Mouse (Mus musculus) c-Kit-positive CD71-positive TER-119-negative erythroid progenitor cells, embryonic 14.5 days (primary cell): ENCODE measurements around the gene Celf2.

Experiments used
- DNase-seq: peaks from one replicate; pipeline ENCODE4 v3.0.0-alpha.2; 2013; ENCODE audit warnings: low read depth

The Celf2 gene

DNA sequence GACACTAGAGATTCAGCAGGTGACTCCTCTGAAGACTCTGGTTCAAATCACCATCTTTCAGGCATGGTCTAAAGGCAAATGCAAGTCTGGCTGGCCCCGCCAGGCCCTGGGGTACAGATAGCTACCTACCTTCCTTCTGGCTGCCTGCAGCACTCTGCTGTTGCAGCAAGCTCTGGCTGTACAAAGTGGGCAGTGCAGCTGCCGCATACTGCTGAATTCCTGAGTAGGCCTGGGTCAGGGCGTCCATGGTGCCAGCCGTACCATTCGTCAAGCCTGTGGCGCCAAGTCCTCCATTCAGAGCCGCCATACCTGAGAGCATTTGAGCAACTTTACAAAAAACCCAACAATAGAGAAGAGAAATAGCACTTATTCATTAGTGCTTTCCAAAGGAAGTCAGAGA, 955.7 kb downstream of the Celf2 start:
- DNase-seq: no peak

DNA sequence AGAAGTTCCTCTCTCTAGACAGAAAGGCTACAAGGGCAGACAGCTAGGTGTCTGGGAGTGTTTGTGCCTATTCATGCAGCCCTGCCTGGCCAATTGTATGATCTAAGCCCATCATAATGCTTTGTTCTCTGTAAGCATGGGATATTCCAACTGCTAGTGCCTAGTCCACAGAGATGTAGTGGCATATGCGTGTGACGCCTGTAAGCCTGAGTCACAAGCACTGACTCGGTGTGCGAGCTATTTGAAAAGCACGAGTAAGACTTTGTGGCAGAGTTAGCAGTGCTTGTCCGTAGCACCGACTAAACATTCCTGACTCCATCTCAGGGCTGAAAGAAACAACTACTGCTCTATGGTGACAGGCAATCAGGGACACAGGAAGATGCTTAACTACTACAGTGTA, 960.1 kb downstream of the Celf2 start:
- no peak for DNase-seq

- no peak for DNase-seq
Measured at GRCm38 (mm10) chr2:6547139-6547664, 962.2 kb downstream of the Celf2 start.

DNA sequence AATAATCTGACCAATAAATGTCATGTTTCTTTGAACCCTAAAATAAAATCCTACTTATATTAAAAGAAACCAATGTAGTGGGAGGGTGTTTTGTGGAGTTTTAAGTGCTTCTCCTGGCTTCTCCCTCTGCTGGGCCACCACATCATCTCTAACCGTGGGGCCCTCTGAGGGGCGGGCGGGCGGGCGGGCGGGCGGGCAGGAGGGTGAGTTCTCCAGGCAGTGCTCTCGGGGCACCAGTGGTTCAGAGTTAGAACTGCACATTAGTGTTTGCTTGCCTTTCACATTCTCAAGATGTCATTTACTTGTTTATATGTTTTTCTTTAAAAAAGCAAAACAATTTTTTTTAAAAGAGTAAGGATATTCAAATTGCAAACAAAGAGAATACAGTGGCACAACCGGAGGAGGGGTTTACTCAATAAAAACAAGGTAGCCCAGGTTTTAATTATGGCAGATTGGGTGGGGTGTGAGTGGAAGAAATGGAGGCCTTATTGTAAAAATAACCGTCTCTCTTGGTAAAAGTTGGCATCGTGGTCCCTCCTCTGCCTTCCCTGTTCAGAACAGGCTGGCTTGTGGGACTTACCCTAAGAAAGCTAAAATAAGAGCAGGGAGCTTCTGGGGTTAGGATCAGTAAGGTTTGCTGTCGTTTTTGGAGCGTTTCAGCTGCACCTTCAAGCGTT, 962.8 kb downstream of the Celf2 start:
- no peak for DNase-seq

- no peak for DNase-seq
Measured at GRCm38 (mm10) chr2:6545127-6545931, 964.0 kb downstream of the Celf2 start.

DNA sequence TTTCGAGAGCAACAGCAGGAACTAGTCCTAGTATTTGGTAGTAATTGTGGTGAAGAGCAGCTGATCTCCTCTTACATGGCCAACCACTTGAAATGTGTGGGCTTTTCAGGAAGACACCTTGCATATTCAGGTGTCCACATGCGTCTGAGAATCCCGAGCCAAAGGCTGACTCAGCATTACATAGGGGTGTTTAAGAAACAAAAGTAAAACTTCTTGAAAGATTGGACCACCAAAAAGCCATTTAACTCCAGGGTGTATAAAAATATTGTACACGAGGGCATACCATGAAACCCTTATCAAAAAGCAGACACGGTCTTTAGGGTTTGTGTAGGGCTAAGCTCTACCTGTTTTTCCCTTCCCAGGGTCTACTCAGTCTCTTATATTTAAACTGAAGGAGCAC, 965.7 kb downstream of the Celf2 start:
- DNase-seq: no peak

GRCm38 (mm10) chr2:6542556-6543180, 966.7 kb downstream of the Celf2 start:
- no peak for DNase-seq

DNA sequence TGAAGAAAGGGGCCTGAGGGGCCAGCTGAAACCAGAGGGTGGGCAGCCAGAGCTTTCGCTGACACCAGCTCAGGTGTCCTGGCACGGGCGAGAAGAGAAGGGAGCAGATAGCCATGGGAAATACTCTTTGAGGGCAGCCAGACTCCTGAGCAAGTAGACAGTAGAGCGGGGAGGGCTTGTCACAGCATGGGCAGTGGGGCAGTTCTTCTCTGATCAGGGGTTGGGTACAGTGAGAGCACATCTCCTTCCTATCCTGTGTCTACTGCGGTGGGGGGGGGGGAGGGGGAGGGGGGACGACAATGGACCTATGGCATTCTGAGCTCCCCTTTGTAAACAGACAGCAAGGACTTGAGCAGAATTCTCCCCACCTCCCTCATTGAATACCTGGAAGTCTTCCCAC, 968.5 kb downstream of the Celf2 start:
- DNase-seq: no peak

- DNase-seq: no peak
Measured at GRCm38 (mm10) chr2:6540092-6540491, 969.3 kb downstream of the Celf2 start.

- no peak for DNase-seq
Measured at GRCm38 (mm10) chr2:6538500-6538899, 970.9 kb downstream of the Celf2 start.

DNA sequence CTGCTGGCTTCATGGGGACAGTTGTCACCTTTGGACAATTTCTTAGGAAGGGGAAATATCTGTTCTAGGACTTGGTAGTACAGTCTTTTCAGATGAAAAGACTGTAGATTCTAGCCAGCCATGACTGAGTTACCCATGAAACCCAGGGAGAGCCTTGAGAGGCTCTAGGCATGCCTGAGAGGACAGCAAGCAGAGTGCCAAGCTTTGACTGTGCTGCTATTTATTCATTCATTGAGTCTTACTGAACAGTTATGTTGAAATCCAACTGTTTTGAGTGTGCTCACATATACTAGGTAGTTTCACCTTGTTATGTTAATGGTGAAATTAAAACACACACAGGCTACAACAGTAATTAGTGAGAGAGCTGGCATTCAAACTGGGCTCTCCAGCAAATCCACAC, 971.3 kb downstream of the Celf2 start:
- no peak for DNase-seq

DNA sequence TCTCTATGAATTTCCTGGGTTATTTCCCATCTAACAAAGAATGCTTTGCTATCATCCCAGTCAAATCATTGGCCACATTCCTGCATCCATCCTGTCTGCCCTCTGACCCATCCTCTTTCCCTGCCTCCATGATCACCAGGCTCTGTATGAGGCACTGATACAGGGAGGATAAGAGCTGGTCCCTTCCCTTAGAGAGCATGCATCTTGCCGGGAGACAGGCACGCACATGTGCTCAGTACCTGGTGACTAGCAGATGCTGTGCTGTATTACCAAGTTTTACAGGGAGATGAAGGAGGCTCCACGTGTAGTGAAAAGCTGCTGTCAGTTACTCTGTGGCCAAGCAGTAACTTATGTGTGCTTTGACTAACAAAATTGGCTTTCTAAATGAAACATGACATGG, 972.0 kb downstream of the Celf2 start:
- no peak for DNase-seq

DNA sequence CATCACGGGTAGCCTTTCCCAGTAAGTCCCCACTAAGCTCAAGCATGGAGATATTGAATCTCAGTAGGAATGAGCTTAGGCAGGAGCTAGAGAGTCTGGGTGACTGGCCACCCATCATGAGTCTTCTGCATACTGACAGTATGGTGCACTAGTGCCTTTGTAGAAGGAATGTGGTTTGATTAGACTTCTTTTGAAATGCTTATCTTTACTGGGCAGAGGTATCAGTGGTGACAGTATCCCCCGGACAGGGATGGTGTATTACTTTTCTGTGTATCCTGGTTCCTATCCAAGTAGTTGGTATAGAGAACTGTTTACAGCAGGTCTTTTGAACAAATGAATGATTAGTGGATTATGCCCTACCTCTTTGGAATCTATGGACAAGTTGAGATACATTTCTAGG, 973.0 kb downstream of the Celf2 start:
- no peak for DNase-seq

DNA sequence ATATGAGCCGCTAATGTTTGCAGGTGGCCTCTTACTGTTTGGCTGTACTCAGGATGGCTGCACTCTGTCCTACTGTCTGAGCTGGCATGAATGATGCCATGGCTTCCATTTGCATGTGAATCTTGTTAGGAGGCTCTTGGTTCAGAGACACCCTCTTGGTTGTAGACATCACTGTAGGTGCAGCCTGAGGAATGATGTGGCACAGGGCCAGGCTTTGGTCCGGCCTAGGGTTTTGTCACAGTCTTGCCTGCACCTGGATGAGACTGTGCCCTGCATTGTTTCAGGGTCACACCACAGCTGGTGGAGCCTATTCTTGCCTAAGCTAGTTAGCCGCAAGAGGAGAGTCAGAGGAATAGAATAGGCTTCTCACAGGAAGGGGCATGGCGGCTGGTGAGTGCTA, 977.0 kb downstream of the Celf2 start:
- no peak for DNase-seq

GRCm38 (mm10) chr2:6528076-6528475, 981.3 kb downstream of the Celf2 start:
- DNase-seq: no peak

DNA sequence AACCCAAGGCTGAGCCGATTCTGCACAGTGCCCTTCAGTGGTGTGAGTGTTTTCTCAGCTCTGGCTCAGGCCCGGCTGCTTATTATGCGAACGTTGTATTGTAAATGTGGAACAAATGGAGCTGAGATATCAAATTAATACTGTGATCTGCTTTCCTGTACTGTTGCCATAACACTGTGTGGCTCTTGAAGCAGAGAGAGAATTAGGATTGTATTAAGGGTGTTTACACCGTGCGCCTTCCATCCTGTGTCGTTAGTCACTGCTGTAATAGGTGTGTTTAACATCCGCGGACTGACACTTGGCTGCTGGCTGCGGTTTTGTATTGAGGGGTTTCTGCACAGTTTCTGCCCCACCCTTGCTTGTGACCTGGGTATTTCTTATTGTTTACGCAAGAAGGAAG, 982.5 kb downstream of the Celf2 start:
- DNase-seq: no peak

DNA sequence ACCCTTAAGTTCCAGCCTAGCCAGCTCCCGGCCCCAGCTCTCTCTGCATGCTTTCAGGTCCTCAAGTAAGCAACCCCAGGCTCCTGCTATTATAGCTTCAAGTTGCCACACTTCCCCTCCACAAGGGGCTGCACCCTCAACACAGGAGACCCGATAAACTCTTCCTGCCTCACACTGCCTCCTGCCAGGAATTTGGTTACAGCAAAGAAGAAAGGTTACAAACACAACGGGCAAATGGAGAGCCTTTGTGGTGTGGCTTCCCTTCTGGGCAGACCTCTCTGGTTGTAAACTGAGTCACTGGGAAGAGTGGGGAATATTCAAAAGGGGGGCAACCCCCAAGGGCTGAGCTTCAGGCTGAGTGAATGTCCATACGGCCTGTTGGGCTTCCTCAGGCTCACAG, 983.1 kb downstream of the Celf2 start:
- no peak for DNase-seq

- DNase-seq: no peak
Measured at GRCm38 (mm10) chr2:6523924-6524300, 985.5 kb downstream of the Celf2 start.

DNA sequence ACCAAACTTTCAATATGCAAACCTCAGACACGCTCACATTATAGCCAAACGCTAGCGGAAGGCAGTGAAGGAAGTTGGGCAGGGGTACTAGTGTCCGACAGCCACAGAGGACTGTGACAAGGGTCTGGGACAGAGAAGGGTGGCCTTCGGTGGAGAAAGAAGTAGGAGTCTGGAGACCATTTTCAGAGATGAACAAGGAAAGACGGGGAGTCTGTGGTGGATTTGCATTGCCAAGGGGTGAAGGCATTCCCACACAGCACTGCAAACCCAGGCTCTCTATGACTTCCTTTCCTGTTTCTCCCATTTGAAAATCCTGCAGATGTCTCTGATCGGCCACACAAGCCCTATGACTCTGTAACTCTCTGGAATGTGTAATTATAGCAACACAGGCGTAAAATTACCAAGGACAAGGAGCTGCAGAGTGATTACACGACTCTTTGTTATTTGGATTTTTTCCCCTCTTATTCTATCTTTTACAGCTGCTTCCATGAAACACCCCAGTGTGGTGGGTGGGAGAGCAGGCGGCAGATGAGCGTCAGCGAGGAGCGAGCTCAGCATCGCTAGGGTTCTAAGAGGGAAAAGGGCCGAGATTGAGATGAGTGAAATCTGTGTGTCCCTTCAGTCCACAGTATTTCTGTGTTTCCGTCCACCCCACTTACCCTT, 986.0 kb downstream of the Celf2 start:
- DNase-seq: no peak

- no peak for DNase-seq
Measured at GRCm38 (mm10) chr2:6522411-6522810, 987.0 kb downstream of the Celf2 start.

DNA sequence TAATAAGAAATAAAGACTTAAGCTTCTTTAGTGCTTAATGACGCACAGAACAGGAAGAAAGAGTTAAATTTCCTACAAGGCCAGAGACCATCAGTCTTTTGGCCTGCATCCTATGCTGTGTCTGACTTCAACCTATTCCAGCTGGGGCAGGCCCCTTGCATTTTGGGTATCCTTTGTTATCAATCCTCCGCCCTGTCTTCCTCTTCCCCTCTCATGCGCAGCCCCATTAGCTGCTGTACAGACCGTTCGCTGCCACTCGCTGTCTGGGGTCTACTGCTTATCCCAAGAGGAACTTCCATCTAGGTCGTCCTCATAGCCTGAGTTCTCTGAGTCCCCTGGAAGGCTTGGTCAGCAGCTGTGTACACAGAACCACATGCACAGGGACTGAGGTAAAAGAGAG, 996.2 kb downstream of the Celf2 start:
- DNase-seq: no peak

GRCm38 (mm10) chr2:6507071-6507470, 1002.3 kb downstream of the Celf2 start:
- no peak for DNase-seq
